Mouse (Mus musculus) heart, postnatal 0 days (tissue): ENCODE data around the gene Uri1. TPM values are rescaled to one million over a fixed set of nuclear protein-coding genes. Genes with fewer than 3 reads are reported as not detected.
A peak's percentile ranks its signal among the peaks of the same experiment; 100 is the strongest.

Experiments used
- ATAC-seq: fragments of 200-750 bp; cut with Nextera tagmentation; 2 replicates; pipeline ENCODE4 v1.8.0; 2017; ENCODE audit warnings: low read depth, moderate number of reproducible peaks, moderate library complexity; ENCODE audit not compliant: insufficient read depth
- DNase-seq: peaks from one replicate; pipeline ENCODE4 v3.0.0-alpha.2; 2016; ENCODE audit warnings: low spot score
- H3K27ac ChIP-seq: fragments of 300-500 bp; sonication (generic); 2 replicates; pipeline ENCODE4 v1.5.1; 2014; ENCODE audit warnings: low read depth, mild to moderate bottlenecking
- H3K27me3 ChIP-seq: fragments of 300-500 bp; sonication (generic); 2 replicates; pipeline ENCODE4 v1.6.1; 2014; ENCODE audit warnings: low read length, mixed read lengths; ENCODE audit not compliant: control insufficient read depth, insufficient read depth
- H3K36me3 ChIP-seq: fragments of 300-500 bp; sonication (generic); replicated peaks from 2 replicates; pipeline ENCODE4 v1.6.1; 2014; ENCODE audit warnings: low read length, mixed read lengths; ENCODE audit not compliant: control insufficient read depth, insufficient read depth
- H3K4me1 ChIP-seq: fragments of 300-500 bp; sonication (generic); 2 replicates; pipeline ENCODE4 v1.6.1; 2014; ENCODE audit warnings: antibody characterized with exemption; ENCODE audit not compliant: control insufficient read depth, insufficient read depth
- H3K4me2 ChIP-seq: fragments of 300-500 bp; sonication (generic); 2 replicates; pipeline ENCODE4 v1.6.1; 2014; ENCODE audit warnings: low read depth, mild to moderate bottlenecking, low read length, moderate library complexity
- H3K4me3 ChIP-seq: fragments of 300-500 bp; sonication (generic); 2 replicates; pipeline ENCODE4 v1.5.1; 2014; ENCODE audit warnings: low read depth, low read length
- H3K9ac ChIP-seq: fragments of 300-500 bp; sonication (generic); replicated peaks from 2 replicates; pipeline ENCODE4 v1.6.1; 2014; ENCODE audit warnings: low read depth, low read length, mixed read lengths
- H3K9me3 ChIP-seq: fragments of 300-500 bp; sonication (generic); replicated peaks from 2 replicates; pipeline ENCODE4 v1.6.1; 2016; ENCODE audit warnings: low read length; ENCODE audit not compliant: control insufficient read depth
- CTCF ChIP-seq: IDR thresholded peaks from 2 replicates; pipeline ENCODE4 v1.5.1; 2016; ENCODE audit warnings: antibody characterized with exemption, control low read depth, low read depth
- EP300 ChIP-seq: IDR thresholded peaks from 2 replicates; pipeline ENCODE4 v1.6.1; 2016; ENCODE audit warnings: antibody characterized with exemption, low read depth
- whole genome bisulfite sequencing: fragments of 180-500 bp; shearing (Covaris S2); extraction: QIAGEN DNeasy Blood & Tissue Kit; methylation state at CpG from one replicate; pipeline ENCODE4 v1.1.7; 2014; 5-methylcytosine and 5-hydroxymethylcytosine counted together
- polyA plus RNA-seq: library from polyadenylated mRNA; unstranded; fragments of >200 nt; fragmentation: Nextera tagmentation; extraction: Ambion mirVana; gene quantifications from 2 replicates; pipeline ENCODE4 v1.2.1, GENCODE M21; 2015
- total RNA-seq: library from RNA; depleted of rRNA; stranded (reverse); fragments of >200 nt; gene quantifications from 2 replicates; pipeline ENCODE4 v1.2.3, GENCODE M21; 2014; ENCODE audit warnings: low replicate concordance

Gene Uri1
- total and polyA plus RNA-seq, 2 experiments from 2014 or later: 22.2 to 25.3 TPM

DNA sequence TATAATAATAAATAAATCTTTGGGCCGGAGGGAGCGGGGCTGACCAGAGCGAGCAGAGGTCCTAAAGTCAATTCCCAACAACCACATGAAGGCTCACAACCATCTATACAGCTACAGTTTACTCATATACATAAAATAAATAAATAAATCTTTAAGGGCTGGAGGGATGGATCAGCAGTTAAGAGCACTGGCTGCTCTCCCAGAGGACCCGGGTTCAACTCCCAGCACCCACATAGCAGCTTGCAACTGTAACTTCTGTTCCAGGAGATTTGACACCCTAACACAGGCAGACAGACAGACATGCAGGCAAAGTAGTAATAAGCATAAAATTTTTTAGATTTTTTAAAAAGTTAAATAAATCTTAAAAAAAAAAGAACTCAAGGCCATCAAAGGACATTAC, 10.5 kb downstream of the Uri1 start:
- no peak for ATAC-seq
- no peak overlapping the region for H3K9ac ChIP-seq
- no peak for DNase-seq
- no peaks in the 10 kb centered on the region for H3K9me3 ChIP-seq
- no peaks in the 10 kb centered on the region for H3K4me1 ChIP-seq
- no peak overlapping the region for H3K4me3 ChIP-seq
- WGBS: 97% methylated on average over 4 of the region's 4 CpGs
- no peaks in the 10 kb centered on the region for H3K27me3 ChIP-seq
- no peaks in the 10 kb centered on the region for H3K36me3 ChIP-seq
- no peak overlapping the region for H3K4me2 ChIP-seq
- no peak overlapping the region for H3K27ac ChIP-seq
- TF ChIP-seq EP300 (no peak), CTCF (no peak)

DNA sequence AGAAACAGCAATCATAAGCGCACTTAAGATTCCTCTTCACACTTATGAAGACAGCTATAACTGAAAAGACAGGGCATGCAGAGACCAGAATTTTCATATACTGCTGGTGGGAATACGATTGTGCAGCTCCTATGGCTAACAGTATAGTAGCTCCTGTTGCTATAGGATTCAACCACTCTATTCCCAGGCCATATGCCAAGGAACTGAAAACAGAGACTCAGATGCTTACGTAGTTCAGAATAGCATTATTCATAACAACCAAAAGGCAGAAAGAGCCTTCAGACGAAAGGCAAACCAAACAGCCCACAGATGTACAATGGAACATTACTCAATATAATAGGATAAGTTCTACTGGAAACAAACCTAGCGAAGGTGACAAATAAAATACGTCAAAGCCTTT, 15.0 kb downstream of the Uri1 start:
- Histone ChIP-seq H3K9ac (no peak overlapping the region), H3K4me2 (no peak overlapping the region), H3K4me1 (no peaks in the 10 kb centered on the region), H3K36me3 (no peaks in the 10 kb centered on the region), H3K27me3 (no peaks in the 10 kb centered on the region), H3K9me3 (no peaks in the 10 kb centered on the region), H3K27ac (no peak overlapping the region), H3K4me3 (no peak overlapping the region)
- 80% methylated on average over 6 of the region's 6 CpGs for WGBS
- ATAC-seq (no peak), DNase-seq (no peak)
- TF ChIP-seq CTCF (no peak), EP300 (no peak)

DNA sequence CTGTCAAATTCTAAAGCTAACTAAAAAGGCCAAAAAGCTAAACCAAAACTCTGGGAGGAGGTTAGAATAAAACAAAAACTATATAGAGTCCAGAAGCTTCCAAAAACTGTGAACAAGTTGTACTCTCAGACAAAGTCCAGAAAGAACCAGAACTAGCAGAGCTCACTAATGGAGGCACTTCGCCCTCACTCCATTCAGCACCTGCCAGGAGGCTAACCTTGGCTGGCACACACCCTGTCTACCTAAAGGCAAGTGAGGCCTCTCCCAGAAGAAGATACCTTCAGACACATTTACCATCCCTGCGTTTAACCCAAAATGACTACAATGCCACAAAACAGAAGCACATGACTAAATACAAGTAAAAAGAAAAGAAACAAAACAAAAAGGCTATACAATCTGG, 20.9 kb downstream of the Uri1 start:
- Histone ChIP-seq H3K36me3 (no peaks in the 10 kb centered on the region), H3K27me3 (no peaks in the 10 kb centered on the region), H3K4me2 (no peak overlapping the region), H3K9ac (no peak overlapping the region), H3K9me3 (no peaks in the 10 kb centered on the region), H3K4me3 (no peak overlapping the region), H3K27ac (no peak overlapping the region), H3K4me1 (no peaks in the 10 kb centered on the region)
- WGBS: 88% methylated on average over 2 of the region's 2 CpGs
- ATAC-seq (no peak), DNase-seq (no peak)
- TF ChIP-seq CTCF (no peak), EP300 (no peak)

DNA sequence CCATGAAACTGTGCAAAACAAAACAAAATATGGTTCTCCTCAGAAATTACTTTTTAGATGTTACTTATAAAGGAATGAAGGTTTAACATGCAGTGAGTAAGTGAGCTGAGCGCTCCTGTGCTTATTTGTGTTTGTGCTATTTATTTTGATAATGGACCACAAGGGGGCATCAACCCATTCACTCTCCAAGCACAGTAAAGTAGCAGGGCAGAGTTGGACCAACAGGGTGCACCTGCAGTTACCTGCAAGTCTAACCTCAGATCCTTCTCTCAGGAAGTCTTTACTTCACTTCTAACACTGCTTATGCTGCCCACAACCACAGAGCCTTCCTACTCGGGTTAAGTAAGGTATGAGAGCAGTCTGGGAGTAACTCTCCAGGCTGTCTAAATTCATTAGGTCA, 23.7 kb downstream of the Uri1 start:
- Histone ChIP-seq H3K9me3 (no peaks in the 10 kb centered on the region), H3K27ac (no peak overlapping the region), H3K4me2 (no peak overlapping the region), H3K4me1 (no peaks in the 10 kb centered on the region), H3K9ac (no peak overlapping the region), H3K27me3 (no peaks in the 10 kb centered on the region), H3K36me3 (no peaks in the 10 kb centered on the region), H3K4me3 (no peak overlapping the region)
- ATAC-seq (no peak), DNase-seq (no peak)
- WGBS: 65% methylated on average over 2 of the region's 2 CpGs
- TF ChIP-seq EP300 (no peak), CTCF (peak; percentile 29)

DNA sequence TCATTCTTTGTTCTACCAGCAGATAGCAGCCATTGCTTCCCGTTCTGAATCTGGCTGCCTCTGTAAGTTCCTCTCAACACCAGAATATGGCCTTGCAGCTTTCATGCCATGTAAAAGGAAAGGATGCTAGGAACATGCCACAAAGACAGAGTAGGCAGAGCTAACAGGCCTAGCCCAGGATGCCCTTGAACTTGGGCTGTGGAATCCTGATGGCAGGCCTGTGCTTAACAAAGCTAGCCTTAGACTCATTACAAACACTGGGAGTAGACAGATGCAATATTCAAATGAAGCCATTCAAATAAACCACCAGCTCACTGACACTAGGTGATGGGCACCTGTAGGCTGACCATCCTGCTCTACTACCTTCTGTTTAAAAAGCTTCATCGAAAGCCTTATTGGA, 30.5 kb downstream of the Uri1 start:
- H3K27me3 ChIP-seq: no peaks in the 10 kb centered on the region
- 78% methylated on average over 2 of the region's 2 CpGs for WGBS
- H3K36me3 ChIP-seq: no peaks in the 10 kb centered on the region
- no peak overlapping the region for H3K4me2 ChIP-seq
- no peak overlapping the region for H3K27ac ChIP-seq
- ATAC-seq (no peak), DNase-seq (no peak)
- H3K4me1 ChIP-seq: no peaks in the 10 kb centered on the region
- TF ChIP-seq CTCF (no peak), EP300 (no peak)
- no peak overlapping the region for H3K9ac ChIP-seq
- H3K9me3 ChIP-seq: no peaks in the 10 kb centered on the region
- H3K4me3 ChIP-seq: no peak overlapping the region

DNA sequence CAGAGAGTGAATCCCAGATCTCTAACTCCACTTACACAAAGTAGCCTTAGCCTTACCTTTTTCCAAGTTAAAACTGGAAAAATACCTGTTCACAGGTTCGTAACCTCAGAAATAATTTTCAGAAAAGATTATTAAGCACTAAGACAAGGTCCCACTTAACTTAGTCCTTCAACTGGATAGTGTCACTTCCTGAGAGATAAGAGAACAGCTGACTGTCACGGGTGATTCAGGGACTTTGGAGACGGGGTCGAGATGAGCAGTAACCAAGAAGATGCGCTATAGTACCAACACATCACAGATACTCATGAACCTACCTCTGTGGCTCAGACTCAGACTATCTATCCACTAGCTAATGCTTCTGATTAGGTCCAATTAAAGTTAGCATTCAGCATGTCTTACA, 38.5 kb downstream of the Uri1 start:
- DNase-seq: no peak
- 61% methylated on average over 5 of the region's 5 CpGs for WGBS

More for the DNA sequence above, 38.5 kb downstream of the Uri1 start:
- Histone ChIP-seq H3K9ac (no peak overlapping the region), H3K27ac (no peak overlapping the region), H3K27me3 (no peaks in the 10 kb centered on the region), H3K4me1 (no peaks in the 10 kb centered on the region), H3K36me3 (peaks cover 8% of the 10 kb centered on the region; the same call in 1 of the 2 replicates), H3K9me3 (no peaks in the 10 kb centered on the region), H3K4me2 (no peak overlapping the region), H3K4me3 (no peak overlapping the region)
- TF ChIP-seq CTCF (no peak), EP300 (no peak)
- ATAC-seq: no peak
